Mouse (Mus musculus): Measurements from ENCODE around the gene Zfp217.

- no peak for TF ChIP-seq CTCF (conservative IDR thresholded peaks at IDR 0.05; ENCODE audit: low read length)
- no peak for TF ChIP-seq NANOG (IDR thresholded peaks at IDR 0.05; ENCODE audit: borderline replicate concordance, low read length)
- TF ChIP-seq POU5F1 (IDR thresholded peaks at IDR 0.05; ENCODE audit: borderline replicate concordance, low read length): no peak
These were observed 16.0 kb upstream of the Zfp217 start for GRCm38 (mm10) chr2:170163671-170164462.
